Mouse (Mus musculus) lung, adult 2 months (tissue): ENCODE results near the gene Slamf9.

ENCODE experiments used
- CTCF ChIP-seq: fragments of 200-500 bp; IDR thresholded peaks from 2 replicates; pipeline ENCODE4 v1.5.1; 2011; ENCODE audit warnings: mild to moderate bottlenecking, low read length, control low read depth; ENCODE audit not compliant: insufficient read depth
- POLR2A ChIP-seq: fragments of 200-500 bp; IDR thresholded peaks from 2 replicates; pipeline ENCODE4 v1.6.1; 2011; ENCODE audit warnings: low read depth, mild to moderate bottlenecking, control low read depth, low read length, borderline replicate concordance; ENCODE audit errors: extremely low read depth

DNA sequence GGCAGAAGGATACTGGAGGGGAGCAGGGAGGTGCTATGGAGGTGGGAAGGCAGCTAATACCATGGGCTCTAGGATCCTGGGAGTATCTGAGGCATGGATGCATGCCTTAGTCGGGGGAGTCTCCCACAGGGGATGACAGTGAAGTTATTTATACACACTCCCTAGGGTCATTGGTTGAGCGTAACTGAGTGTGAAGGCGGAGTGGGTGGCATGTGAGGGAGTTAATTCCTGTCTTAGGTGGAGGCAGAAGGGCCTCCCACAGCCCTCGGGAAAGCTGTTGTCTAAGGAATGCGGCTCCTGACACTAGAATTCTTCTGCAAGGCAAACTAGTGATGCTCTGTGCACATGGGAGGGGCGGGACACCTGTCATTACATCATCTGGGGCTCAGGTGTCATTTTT, 38.4 kb upstream of the Slamf9 start:
- no peak for TF ChIP-seq CTCF
- no peak for TF ChIP-seq POLR2A
